Mouse (Mus musculus) limb, embryonic 15.5 days (tissue): Measurements from ENCODE around the gene Smg9. TPM values are rescaled to one million over a fixed set of nuclear protein-coding genes. Genes with fewer than 3 reads are reported as not detected.

Experiments used
- ATAC-seq: fragments of 200-750 bp; cut with Nextera tagmentation; 2 replicates; pipeline ENCODE4 v1.8.0; 2017; ENCODE audit warnings: low read depth, moderate TSS enrichment; ENCODE audit not compliant: insufficient number of reproducible peaks, low FRiP score, low TSS enrichment
- H3K27ac ChIP-seq: fragments of 300-500 bp; sonication (generic); 2 replicates; pipeline ENCODE4 v1.5.1; 2015; ENCODE audit warnings: moderate library complexity, mild to moderate bottlenecking, inconsistent platforms
- H3K27me3 ChIP-seq: fragments of 300-500 bp; sonication (generic); 2 replicates; pipeline ENCODE4 v1.6.1; 2015; ENCODE audit warnings: inconsistent platforms
- H3K36me3 ChIP-seq: fragments of 300-500 bp; sonication (generic); 2 replicates; pipeline ENCODE4 v1.6.1; 2015; ENCODE audit warnings: inconsistent platforms
- H3K4me1 ChIP-seq: fragments of 300-500 bp; sonication (generic); 2 replicates; pipeline ENCODE4 v1.6.1; 2015; ENCODE audit warnings: inconsistent platforms
- H3K4me2 ChIP-seq: fragments of 300-500 bp; sonication (generic); 2 replicates; pipeline ENCODE4 v1.6.1; 2015; ENCODE audit warnings: mild to moderate bottlenecking, inconsistent platforms
- H3K4me3 ChIP-seq: fragments of 300-500 bp; sonication (generic); 2 replicates; pipeline ENCODE4 v1.5.1; 2015; ENCODE audit warnings: mild to moderate bottlenecking, inconsistent platforms
- H3K9ac ChIP-seq: fragments of 300-500 bp; sonication (generic); 2 replicates; pipeline ENCODE4 v1.6.1; 2015; ENCODE audit warnings: inconsistent platforms
- H3K9me3 ChIP-seq: fragments of 300-500 bp; sonication (generic); 2 replicates; pipeline ENCODE4 v1.6.1; 2016; ENCODE audit warnings: inconsistent platforms
- WGBS: fragments of 180-500 bp; shearing (Covaris S2); methylation state at CpG from one replicate; pipeline ENCODE4 v1.1.7; 2015; 5-methylcytosine and 5-hydroxymethylcytosine counted together
- polyA plus RNA-seq: library from polyadenylated mRNA; unstranded; fragments of >200 nt; fragmentation: Nextera tagmentation; extraction: Ambion mirVana; gene quantifications from 2 replicates; pipeline ENCODE4 v1.2.1, GENCODE M21; 2015

The Smg9 gene
- polyA plus RNA-seq, 1 experiment from 2014 or later, result 23.2 TPM

DNA sequence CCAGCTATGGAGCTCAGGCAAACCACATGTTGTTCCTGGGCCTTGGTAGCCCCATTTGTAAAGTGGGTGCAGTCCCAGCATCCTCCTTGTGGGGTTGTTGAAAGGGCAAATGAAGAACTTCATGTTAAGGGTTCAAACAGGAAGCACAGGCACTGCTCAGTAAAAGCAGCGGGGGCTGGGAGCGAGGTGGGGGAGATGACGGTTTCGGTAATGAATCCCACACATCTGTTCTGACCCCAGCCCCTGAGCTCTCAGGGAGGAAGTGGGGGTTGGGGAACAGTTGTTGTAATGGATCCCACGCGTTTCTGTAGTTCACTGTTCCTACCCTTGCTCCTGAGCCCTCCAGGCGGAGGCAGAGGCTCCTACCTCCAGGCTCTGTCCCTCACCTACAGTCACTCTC lies 19.5 kb upstream of the Smg9 start:
- no peak overlapping the region for H3K9ac ChIP-seq
- H3K27ac ChIP-seq, result peak overlapping the region; percentile 3; the same call in 1 of the 2 replicates
- 13% methylated on average over 7 of the region's 7 CpGs for WGBS
- H3K27me3 ChIP-seq, result peaks cover 5% of the 10 kb centered on the region; the same call in 1 of the 2 replicates
- no peaks in the 10 kb centered on the region for H3K9me3 ChIP-seq
- H3K4me2 ChIP-seq, result no peak overlapping the region
- H3K36me3 ChIP-seq, result no peaks in the 10 kb centered on the region
- ATAC-seq, result 0 out of 2 replicates have a peak, but pooled peaks have one; percentile 40
- no peak overlapping the region for H3K4me3 ChIP-seq
- H3K4me1 ChIP-seq, result peaks cover 27% of the 10 kb centered on the region

DNA sequence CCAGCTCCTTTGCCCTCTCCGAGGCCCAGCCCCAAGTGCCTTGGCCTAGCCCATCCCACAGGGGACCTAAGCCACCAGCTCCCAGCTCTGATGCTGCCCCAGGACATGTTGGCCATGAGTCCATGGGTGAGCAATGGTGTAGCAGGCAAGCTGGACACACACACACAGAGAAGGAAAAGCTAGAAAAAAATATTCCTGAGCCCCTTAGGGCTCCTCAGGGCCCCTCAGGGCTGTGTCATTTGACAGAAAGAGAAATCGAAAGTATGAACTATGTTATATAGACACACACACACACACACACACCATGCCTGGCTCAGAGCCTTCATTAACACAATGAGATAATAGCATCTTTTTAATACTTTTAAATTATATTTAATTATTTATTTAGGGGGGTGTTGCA lies 19.0 kb upstream of the Smg9 start:
- Histone ChIP-seq H3K4me3 (no peak overlapping the region), H3K36me3 (no peaks in the 10 kb centered on the region), H3K27me3 (peaks cover 5% of the 10 kb centered on the region; the same call in 1 of the 2 replicates), H3K27ac (peak overlapping the region; percentile 3; the same call in 1 of the 2 replicates), H3K4me2 (no peak overlapping the region), H3K9ac (no peak overlapping the region), H3K9me3 (no peaks in the 10 kb centered on the region), H3K4me1 (peaks cover 27% of the 10 kb centered on the region)
- ATAC-seq, result no peak
- 36% methylated on average over 2 of the region's 2 CpGs for WGBS

DNA sequence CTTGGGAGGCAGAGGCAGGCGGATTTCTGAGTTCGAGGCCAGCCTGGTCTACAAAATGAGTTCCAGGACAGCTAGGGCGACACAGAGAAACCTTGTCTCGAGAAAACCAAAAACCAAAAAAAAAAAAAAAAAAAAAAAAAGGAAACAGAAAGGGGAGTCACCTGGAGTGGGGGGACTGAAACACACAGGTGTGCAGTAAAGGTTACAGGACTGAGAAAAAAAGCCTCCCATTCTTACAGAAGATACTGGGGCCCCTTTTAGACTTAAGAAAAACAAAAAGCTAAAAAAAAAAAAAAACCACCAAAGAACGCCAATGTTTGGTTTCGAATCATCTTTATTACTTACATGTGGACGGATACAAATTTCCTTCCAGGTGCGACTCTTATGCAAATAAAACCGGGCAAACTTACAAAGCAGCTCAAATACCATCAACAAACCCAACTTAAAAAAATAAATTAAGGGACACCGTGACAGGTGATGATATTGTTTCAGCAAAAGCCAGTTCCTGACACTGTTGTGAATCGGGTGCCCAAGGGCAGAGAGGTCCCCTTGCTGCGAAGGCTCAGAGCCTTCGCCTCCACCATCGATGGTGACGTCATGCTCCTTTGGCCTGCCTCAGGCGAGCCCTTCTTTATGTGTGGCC lies 16.6 kb upstream of the Smg9 start:
- H3K27me3 ChIP-seq, result no peaks in the 10 kb centered on the region
- no peaks in the 10 kb centered on the region for H3K36me3 ChIP-seq
- 74% methylated on average over 16 of the region's 16 CpGs for WGBS
- H3K4me2 ChIP-seq, result no peak overlapping the region
- ATAC-seq, result no peak
- no peaks in the 10 kb centered on the region for H3K9me3 ChIP-seq
- H3K4me3 ChIP-seq, result no peak overlapping the region
- H3K27ac ChIP-seq, result no peak overlapping the region
- peaks cover 16% of the 10 kb centered on the region for H3K4me1 ChIP-seq
- H3K9ac ChIP-seq, result no peak overlapping the region

DNA sequence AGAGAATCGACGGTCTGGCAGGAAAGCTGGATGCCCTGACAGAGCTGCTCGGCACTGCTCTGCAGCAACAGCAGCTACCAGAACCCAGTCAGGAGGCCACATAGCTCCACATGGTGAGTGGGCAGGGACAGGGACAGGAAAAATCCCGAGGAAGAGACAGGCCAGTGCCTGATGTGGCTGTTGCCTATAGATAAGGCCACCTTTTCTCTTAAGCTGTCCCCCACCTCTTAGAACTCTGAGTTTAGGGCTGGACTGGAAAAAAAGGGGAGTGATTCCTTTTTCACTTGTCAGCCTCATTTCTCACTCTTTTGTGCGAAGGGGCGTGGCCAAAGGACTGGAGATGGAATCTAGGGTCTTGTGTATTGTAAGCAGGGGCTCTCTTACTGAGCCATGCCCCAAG lies 15.3 kb upstream of the Smg9 start:
- no peak overlapping the region for H3K4me2 ChIP-seq
- H3K27ac ChIP-seq, result no peak overlapping the region
- peaks cover 13% of the 10 kb centered on the region for H3K4me1 ChIP-seq
- H3K4me3 ChIP-seq, result no peak overlapping the region
- 63% methylated on average over 6 of the region's 6 CpGs for WGBS
- no peaks in the 10 kb centered on the region for H3K36me3 ChIP-seq
- ATAC-seq, result no peak
- no peaks in the 10 kb centered on the region for H3K9me3 ChIP-seq
- no peaks in the 10 kb centered on the region for H3K27me3 ChIP-seq
- no peak overlapping the region for H3K9ac ChIP-seq

DNA sequence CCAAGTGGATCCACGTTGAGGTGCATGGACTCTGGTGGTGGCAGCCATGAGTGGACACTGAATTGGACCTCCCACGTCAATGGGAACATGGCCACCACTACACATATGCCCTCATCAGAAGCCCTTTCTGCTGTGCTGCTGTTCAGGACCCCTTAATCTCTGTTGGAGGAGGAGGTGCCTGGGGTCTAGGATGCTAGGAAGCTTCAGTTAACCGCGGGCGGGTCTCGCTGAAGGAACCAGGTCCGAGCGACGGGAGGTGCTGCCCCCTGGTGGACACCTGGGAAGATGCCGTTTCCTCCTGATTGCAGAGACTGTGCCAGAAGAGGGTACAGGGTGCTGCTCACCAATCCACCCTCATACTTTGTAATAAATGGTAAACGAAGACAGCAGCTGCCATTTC lies 14.6 kb upstream of the Smg9 start:
- no peak overlapping the region for H3K4me2 ChIP-seq
- H3K4me1 ChIP-seq, result peaks cover 16% of the 10 kb centered on the region
- H3K27me3 ChIP-seq, result no peaks in the 10 kb centered on the region
- no peaks in the 10 kb centered on the region for H3K9me3 ChIP-seq
- H3K9ac ChIP-seq, result no peak overlapping the region
- no peak overlapping the region for H3K27ac ChIP-seq
- 7% methylated on average over 11 of the region's 11 CpGs for WGBS
- H3K36me3 ChIP-seq, result no peaks in the 10 kb centered on the region
- ATAC-seq, result no peak
- H3K4me3 ChIP-seq, result no peak overlapping the region

DNA sequence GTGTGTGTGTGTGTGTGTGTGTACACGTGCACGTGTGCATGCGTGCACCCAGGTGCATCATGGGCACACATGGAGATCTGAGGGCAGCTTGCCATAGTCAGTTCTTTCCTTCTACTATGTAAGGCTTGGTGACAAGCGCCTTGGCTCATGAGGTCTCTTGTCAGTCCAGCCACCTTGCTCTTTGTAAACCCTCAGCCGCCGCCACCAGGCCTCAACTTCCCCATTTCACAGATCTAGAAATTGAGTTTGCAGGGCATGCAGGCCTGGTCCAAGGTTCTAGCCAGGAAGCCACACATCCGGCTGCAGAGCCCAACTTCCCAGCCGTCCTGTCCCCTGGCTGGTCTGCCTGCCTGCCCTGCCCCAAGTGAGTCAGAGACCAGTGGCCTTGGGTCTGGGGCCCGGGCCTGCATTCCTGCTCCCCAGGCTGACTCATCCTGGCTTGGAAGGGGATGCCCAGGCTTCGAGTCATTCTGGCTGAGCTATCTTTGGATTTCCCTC lies 12.3 kb upstream of the Smg9 start:
- WGBS, result 79% methylated on average over 10 of the region's 10 CpGs
- Histone ChIP-seq H3K4me1 (peaks cover 25% of the 10 kb centered on the region), H3K36me3 (no peaks in the 10 kb centered on the region), H3K27me3 (no peaks in the 10 kb centered on the region), H3K27ac (no peak overlapping the region), H3K4me3 (no peak overlapping the region), H3K4me2 (no peak overlapping the region), H3K9ac (no peak overlapping the region), H3K9me3 (no peaks in the 10 kb centered on the region)
- ATAC-seq, result no peak

DNA sequence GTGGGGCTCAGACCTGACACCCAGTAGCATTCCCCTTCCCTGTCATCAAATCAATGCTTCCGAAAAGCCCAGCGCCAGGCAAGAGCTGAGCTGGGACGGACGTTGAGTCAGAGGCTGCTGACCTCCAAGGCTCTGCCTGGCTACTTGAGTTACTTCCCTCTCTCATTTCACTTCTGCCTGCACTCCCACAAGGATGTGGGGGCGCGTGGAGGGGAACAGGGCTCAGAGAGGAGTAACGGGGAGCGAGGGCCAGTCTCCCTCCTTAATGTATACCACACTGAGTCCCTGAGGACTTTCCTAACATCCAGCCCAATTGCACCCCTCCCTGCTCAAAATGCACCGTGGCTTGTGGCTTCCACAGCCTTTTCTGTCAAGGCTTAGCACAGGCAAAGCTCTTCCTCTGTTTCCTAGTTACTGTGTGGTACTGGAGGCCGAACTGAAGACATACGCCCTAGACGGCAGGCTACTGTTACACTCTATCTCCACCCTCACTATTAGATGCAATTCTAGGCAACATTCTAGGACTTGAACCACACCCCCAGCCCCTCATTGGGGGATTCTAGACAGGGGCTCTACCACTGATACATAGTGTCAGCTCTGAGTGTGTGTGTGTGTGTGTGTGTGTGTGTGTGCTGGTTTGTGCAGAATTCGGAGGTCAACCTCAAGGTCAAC lies 9.8 kb upstream of the Smg9 start:
- WGBS, result 45% methylated on average over 13 of the region's 13 CpGs
- no peak for ATAC-seq
- no peak overlapping the region for H3K4me2 ChIP-seq
- H3K36me3 ChIP-seq, result no peaks in the 10 kb centered on the region
- no peak overlapping the region for H3K27ac ChIP-seq
- H3K4me3 ChIP-seq, result no peak overlapping the region
- H3K9me3 ChIP-seq, result no peaks in the 10 kb centered on the region
- no peak overlapping the region for H3K9ac ChIP-seq
- peaks cover 25% of the 10 kb centered on the region for H3K4me1 ChIP-seq
- no peaks in the 10 kb centered on the region for H3K27me3 ChIP-seq

DNA sequence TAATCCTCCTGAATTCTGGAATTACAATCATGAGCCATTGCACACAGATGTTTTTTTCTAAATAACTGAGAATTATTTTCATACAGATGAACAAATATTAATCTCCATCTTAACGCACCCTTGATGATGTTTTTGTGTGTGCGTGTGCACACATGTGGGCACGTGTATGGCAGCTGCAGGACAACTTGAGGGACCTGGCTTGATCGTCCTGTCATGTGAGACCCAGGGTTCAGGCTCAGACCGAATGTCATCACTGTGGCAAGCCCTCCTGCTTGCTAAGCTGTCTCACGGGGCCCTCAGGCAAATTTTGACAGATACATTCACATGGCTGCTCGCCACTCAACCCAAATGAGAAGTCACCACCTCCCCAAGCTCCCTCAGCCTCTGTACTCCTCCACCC lies 8.9 kb upstream of the Smg9 start:
- Histone ChIP-seq H3K27me3 (no peaks in the 10 kb centered on the region), H3K9ac (no peak overlapping the region), H3K4me1 (peaks cover 27% of the 10 kb centered on the region), H3K27ac (peak overlapping the region; percentile 57; the same call in 1 of the 2 replicates), H3K9me3 (no peaks in the 10 kb centered on the region), H3K4me3 (no peak overlapping the region), H3K36me3 (no peaks in the 10 kb centered on the region), H3K4me2 (no peak overlapping the region)
- WGBS, result 30% methylated on average over 7 of the region's 7 CpGs
- ATAC-seq, result no peak

DNA sequence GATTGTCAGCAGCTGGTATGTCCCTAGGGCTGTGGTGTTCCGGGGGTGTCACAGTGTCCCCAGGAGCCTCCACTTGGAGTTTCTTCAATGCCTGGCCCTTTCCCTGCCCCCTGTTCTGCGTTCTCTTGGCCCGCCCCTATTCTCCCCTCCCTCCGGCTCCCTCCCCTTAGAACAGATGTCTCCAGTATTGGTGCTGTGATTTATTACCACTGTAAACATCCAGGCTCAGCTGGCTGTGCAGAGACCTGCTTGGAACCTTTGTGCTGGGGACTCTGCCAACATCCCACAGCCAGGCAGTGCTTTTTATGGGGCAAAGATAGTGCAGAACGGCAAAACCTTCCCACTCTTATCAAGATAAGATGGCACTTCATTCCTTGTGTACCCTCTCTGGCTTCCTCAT lies 8.3 kb upstream of the Smg9 start:
- Histone ChIP-seq H3K4me1 (peaks cover 27% of the 10 kb centered on the region), H3K4me2 (peak overlapping the region; percentile 38), H3K36me3 (no peaks in the 10 kb centered on the region), H3K27ac (peak overlapping the region; percentile 61; the same call in 1 of the 2 replicates), H3K9me3 (no peaks in the 10 kb centered on the region), H3K27me3 (no peaks in the 10 kb centered on the region), H3K9ac (no peak overlapping the region), H3K4me3 (peak overlapping the region; percentile 21; the same call in 1 of the 2 replicates)
- ATAC-seq, result peak; percentile 68
- under 1% methylated on average over 5 of the region's 5 CpGs for WGBS

DNA sequence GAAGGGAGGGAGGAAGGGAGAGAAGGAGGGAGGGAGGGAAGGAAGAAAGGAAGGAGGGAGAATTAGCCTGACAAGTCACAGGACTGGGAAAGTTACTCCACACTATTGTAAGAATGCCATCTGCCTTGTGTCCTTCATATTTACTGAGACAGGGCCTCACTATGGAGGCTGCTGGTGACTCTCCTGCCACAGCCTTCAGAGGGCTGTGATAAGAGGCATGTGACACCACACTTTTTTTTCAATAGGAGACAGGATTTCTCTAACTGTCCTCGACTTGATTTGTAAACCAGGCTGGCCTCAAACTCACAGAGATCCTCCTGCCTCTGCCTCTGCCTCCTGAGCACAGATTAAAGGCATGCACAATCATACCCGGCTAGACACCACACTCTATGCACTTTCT lies 7.7 kb upstream of the Smg9 start:
- Histone ChIP-seq H3K4me2 (no peak overlapping the region), H3K36me3 (no peaks in the 10 kb centered on the region), H3K4me1 (peaks cover 27% of the 10 kb centered on the region), H3K27me3 (no peaks in the 10 kb centered on the region), H3K9ac (no peak overlapping the region), H3K4me3 (no peak overlapping the region), H3K9me3 (no peaks in the 10 kb centered on the region), H3K27ac (no peak overlapping the region)
- ATAC-seq, result no peak
- 73% methylated on average over 2 of the region's 2 CpGs for WGBS

DNA sequence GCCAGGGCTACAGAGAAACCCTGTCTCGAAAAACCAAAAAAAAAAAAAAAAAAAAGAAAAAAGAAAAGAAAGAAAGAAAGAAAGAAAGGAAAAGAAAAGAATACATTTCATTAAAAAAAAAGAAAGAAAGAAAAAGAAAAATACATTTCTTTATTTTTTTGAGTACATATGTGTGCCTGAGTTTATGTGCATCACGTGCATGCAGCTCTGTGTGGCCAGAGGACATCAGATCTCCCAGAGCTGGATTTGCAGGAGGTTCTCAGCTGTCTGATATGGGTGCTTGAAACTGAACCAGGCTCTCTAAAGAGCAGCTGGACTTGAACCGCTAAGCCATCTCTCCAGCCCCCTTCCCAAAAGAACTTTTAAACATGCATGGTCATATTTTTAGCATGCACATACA lies 5.4 kb upstream of the Smg9 start:
- peaks cover 29% of the 10 kb centered on the region for H3K4me1 ChIP-seq
- H3K27ac ChIP-seq, result 0 out of 2 replicates have a peak overlapping the region, but pooled peaks have one; percentile 19
- H3K27me3 ChIP-seq, result no peaks in the 10 kb centered on the region
- H3K9me3 ChIP-seq, result no peaks in the 10 kb centered on the region
- no peak overlapping the region for H3K9ac ChIP-seq
- no peak for ATAC-seq
- H3K36me3 ChIP-seq, result no peaks in the 10 kb centered on the region
- 66% methylated on average over 3 of the region's 3 CpGs for WGBS
- H3K4me2 ChIP-seq, result no peak overlapping the region
- no peak overlapping the region for H3K4me3 ChIP-seq

DNA sequence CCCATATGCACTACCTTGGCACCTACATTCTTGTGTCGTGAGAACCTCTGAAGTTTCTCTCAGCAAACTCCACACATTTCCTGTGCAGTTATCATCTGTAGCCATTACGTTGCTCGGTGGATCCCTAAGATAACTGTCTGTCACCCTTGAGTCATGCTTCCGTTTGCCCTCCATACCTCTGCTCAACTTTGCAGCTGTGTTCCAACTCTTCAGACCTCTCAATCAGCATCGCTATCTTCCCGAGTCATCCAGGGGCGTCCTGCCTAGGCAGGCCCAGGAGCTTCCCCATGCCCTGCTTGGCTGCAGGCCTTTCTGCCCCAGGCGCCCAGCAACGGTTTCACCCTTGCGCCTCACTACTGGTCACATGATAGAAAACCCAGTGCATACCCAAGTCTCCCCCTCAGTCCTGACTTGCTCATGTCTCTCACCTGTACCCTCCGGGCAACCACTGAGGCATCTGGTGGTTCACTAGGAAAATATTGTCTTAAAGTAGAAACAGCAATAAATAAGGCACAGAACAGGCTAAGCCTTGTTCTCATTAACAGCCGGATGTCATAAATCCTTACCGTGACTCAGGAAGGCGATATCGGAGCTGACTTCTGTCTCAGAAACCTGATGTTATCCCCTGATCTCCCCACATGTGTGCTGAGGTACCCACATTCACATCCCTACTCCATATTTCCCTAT lies 4.8 kb upstream of the Smg9 start:
- no peak for ATAC-seq
- H3K27ac ChIP-seq, result peak overlapping the region; percentile 19; the same call in 1 of the 2 replicates

More for the DNA sequence above, 4.8 kb upstream of the Smg9 start:
- Histone ChIP-seq H3K27me3 (no peaks in the 10 kb centered on the region), H3K4me2 (no peak overlapping the region), H3K4me1 (peaks cover 27% of the 10 kb centered on the region), H3K36me3 (no peaks in the 10 kb centered on the region), H3K9ac (no peak overlapping the region), H3K9me3 (no peaks in the 10 kb centered on the region), H3K4me3 (no peak overlapping the region)
- WGBS, result 25% methylated on average over 15 of the region's 15 CpGs
